Mouse (Mus musculus) heart, embryonic 16.5 days (tissue): Measurements from ENCODE around the gene Has1. TPM values are rescaled to one million over a fixed set of nuclear protein-coding genes. Genes with fewer than 3 reads are reported as not detected.

ENCODE experiments used
- ATAC-seq: fragments of 200-750 bp; cut with Nextera tagmentation; replicated peaks from 2 replicates; pipeline ENCODE4 v1.8.0; 2017; ENCODE audit warnings: moderate number of reproducible peaks; ENCODE audit not compliant: insufficient read depth, low FRiP score; ENCODE audit errors: extremely low read depth
- H3K27ac ChIP-seq: fragments of 300-500 bp; sonication (generic); 2 replicates; pipeline ENCODE4 v1.5.1; 2014; ENCODE audit warnings: mild to moderate bottlenecking, low read length, control low read depth, moderate library complexity
- H3K27me3 ChIP-seq: fragments of 300-500 bp; sonication (generic); 2 replicates; pipeline ENCODE4 v1.6.1; 2014; ENCODE audit warnings: low read length, mixed read lengths; ENCODE audit not compliant: control insufficient read depth, insufficient read depth
- H3K36me3 ChIP-seq: fragments of 300-500 bp; sonication (generic); 2 replicates; pipeline ENCODE4 v1.6.1; 2014; ENCODE audit not compliant: control insufficient read depth, insufficient read depth
- H3K4me1 ChIP-seq: fragments of 300-500 bp; sonication (generic); 2 replicates; pipeline ENCODE4 v1.6.1; 2014; ENCODE audit warnings: low read length, mixed read lengths; ENCODE audit not compliant: control insufficient read depth, insufficient read depth
- H3K4me2 ChIP-seq: fragments of 300-500 bp; sonication (generic); 2 replicates; pipeline ENCODE4 v1.6.1; 2014; ENCODE audit warnings: low read depth, mild to moderate bottlenecking, control low read depth, low read length
- H3K4me3 ChIP-seq: fragments of 300-500 bp; sonication (generic); 2 replicates; pipeline ENCODE4 v1.5.1; 2014; ENCODE audit warnings: mild to moderate bottlenecking, control low read depth, low read length
- H3K9ac ChIP-seq: fragments of 300-500 bp; sonication (generic); 2 replicates; pipeline ENCODE4 v1.6.1; 2014; ENCODE audit warnings: low read length, control low read depth
- H3K9me3 ChIP-seq: fragments of 300-500 bp; sonication (generic); replicated peaks from 2 replicates; pipeline ENCODE4 v1.6.1; 2016; ENCODE audit warnings: low read length; ENCODE audit not compliant: control insufficient read depth
- WGBS: fragments of 180-500 bp; shearing (Covaris S2); extraction: QIAGEN DNeasy Blood & Tissue Kit; methylation state at CpG from one replicate; pipeline ENCODE4 v1.1.7; 2014; 5-methylcytosine and 5-hydroxymethylcytosine counted together
- polyA plus RNA-seq: library from polyadenylated mRNA; unstranded; fragments of >200 nt; fragmentation: Nextera tagmentation; extraction: Ambion mirVana; gene quantifications from 2 replicates; pipeline ENCODE4 v1.2.1, GENCODE M21; 2015

Gene Has1
- 0.98 and 1.2 TPM in 2 replicates for polyA plus RNA-seq

- no peak for ATAC-seq
- WGBS = 44% methylated on average over 8 of the region's 8 CpGs
Measured at GRCm38 (mm10) chr17:17855064-17855838, at the start of gene Has1. Gene Has1 (minus strand): TSS chr17:17855205.

GRCm38 (mm10) chr17:17900768-17901167 is 45.8 kb upstream of the Has1 start:
- H3K4me3 ChIP-seq = no peak overlapping the region
- H3K9ac ChIP-seq = no peak overlapping the region
- H3K36me3 ChIP-seq = no peaks in the 10 kb centered on the region
- no peak for ATAC-seq
- no peaks in the 10 kb centered on the region for H3K4me1 ChIP-seq
- WGBS = 78% methylated on average over 1 of the region's 1 CpGs
- no peak overlapping the region for H3K4me2 ChIP-seq
- 0 out of 2 replicates have a peak, but pooled peaks cover 2% of the 10 kb centered on the region for H3K27me3 ChIP-seq
- H3K27ac ChIP-seq = no peak overlapping the region
- H3K9me3 ChIP-seq = no peaks in the 10 kb centered on the region

More at GRCm38 (mm10) chr17:17855064-17855838, at the start of gene Has1:
- Histone ChIP-seq H3K27me3 (0 out of 2 replicates have a peak, but pooled peaks cover under 1% of the 10 kb centered on the region), H3K4me3 (no peak within 1 kb of the TSS), H3K4me2 (no peak within 1 kb of the TSS), H3K9me3 (no peaks in the 10 kb centered on the region), H3K27ac (no peak within 1 kb of the TSS), H3K9ac (no peak within 1 kb of the TSS), H3K36me3 (no peaks in the 10 kb centered on the region), H3K4me1 (no peaks in the 10 kb centered on the region; the same call in 1 of the 2 replicates)

- Histone ChIP-seq H3K27ac (no peak overlapping the region), H3K4me1 (no peaks in the 10 kb centered on the region), H3K4me3 (no peak overlapping the region), H3K4me2 (no peak overlapping the region), H3K27me3 (0 out of 2 replicates have a peak, but pooled peaks cover 2% of the 10 kb centered on the region), H3K36me3 (no peaks in the 10 kb centered on the region), H3K9me3 (no peaks in the 10 kb centered on the region), H3K9ac (no peak overlapping the region)
- no peak for ATAC-seq
- 75% methylated on average over 2 of the region's 2 CpGs for WGBS
Measured at GRCm38 (mm10) chr17:17899268-17899667, 44.3 kb upstream of the Has1 start.

- Histone ChIP-seq H3K27me3 (no peaks in the 10 kb centered on the region), H3K36me3 (no peaks in the 10 kb centered on the region), H3K4me3 (no peak overlapping the region), H3K9me3 (no peaks in the 10 kb centered on the region), H3K27ac (no peak overlapping the region), H3K4me1 (no peaks in the 10 kb centered on the region), H3K9ac (no peak overlapping the region), H3K4me2 (no peak overlapping the region)
- WGBS = under 1% methylated on average over 4 of the region's 4 CpGs
- no peak for ATAC-seq
Measured at GRCm38 (mm10) chr17:17896039-17896438, 41.0 kb upstream of the Has1 start.

GRCm38 (mm10) chr17:17889732-17890425 is 34.9 kb upstream of the Has1 start:
- H3K9me3 ChIP-seq = no peaks in the 10 kb centered on the region
- H3K4me3 ChIP-seq = no peak overlapping the region
- H3K27me3 ChIP-seq = no peaks in the 10 kb centered on the region
- no peak overlapping the region for H3K27ac ChIP-seq
- no peak for ATAC-seq
- H3K4me2 ChIP-seq = no peak overlapping the region
- 76% methylated on average over 2 of the region's 2 CpGs for WGBS
- no peaks in the 10 kb centered on the region for H3K4me1 ChIP-seq
- no peaks in the 10 kb centered on the region for H3K36me3 ChIP-seq
- H3K9ac ChIP-seq = no peak overlapping the region

- Histone ChIP-seq H3K4me3 (no peak within 1 kb of the TSS), H3K9me3 (no peaks in the 10 kb centered on the region), H3K4me2 (no peak within 1 kb of the TSS), H3K4me1 (no peaks in the 10 kb centered on the region), H3K9ac (no peak within 1 kb of the TSS), H3K36me3 (no peaks in the 10 kb centered on the region), H3K27ac (no peak within 1 kb of the TSS), H3K27me3 (no peaks in the 10 kb centered on the region)
- no peak for ATAC-seq
- WGBS = 36% methylated on average over 1 of the region's 1 CpGs
Measured at GRCm38 (mm10) chr17:17887774-17888248, 32.8 kb upstream of the Has1 start, which contains the start of the genes Fpr2 and Fpr3. Gene Fpr2 (plus strand): TSS chr17:17887824. Gene Fpr3 (plus strand): TSS chr17:17887852.

- H3K9me3 ChIP-seq = no peaks in the 10 kb centered on the region
- H3K36me3 ChIP-seq = no peaks in the 10 kb centered on the region
- no peaks in the 10 kb centered on the region for H3K27me3 ChIP-seq
- 42% methylated on average over 1 of the region's 1 CpGs for WGBS
- ATAC-seq = no peak
- no peaks in the 10 kb centered on the region for H3K4me1 ChIP-seq
- H3K27ac ChIP-seq = no peak within 1 kb of the TSS
- no peak within 1 kb of the TSS for H3K4me3 ChIP-seq
- H3K9ac ChIP-seq = no peak within 1 kb of the TSS
- H3K4me2 ChIP-seq = no peak within 1 kb of the TSS
Measured at GRCm38 (mm10) chr17:17883840-17884239, 28.8 kb upstream of the Has1 start, which contains the start of gene Fpr1. Gene Fpr1 (minus strand): TSS chr17:17883940.

GRCm38 (mm10) chr17:17882672-17883071 is 27.7 kb upstream of the Has1 start:
- Histone ChIP-seq H3K4me1 (no peaks in the 10 kb centered on the region), H3K27me3 (no peaks in the 10 kb centered on the region), H3K9ac (no peak overlapping the region), H3K4me3 (no peak overlapping the region), H3K9me3 (no peaks in the 10 kb centered on the region), H3K4me2 (no peak overlapping the region), H3K27ac (no peak overlapping the region), H3K36me3 (no peaks in the 10 kb centered on the region)
- ATAC-seq = no peak
- WGBS = 74% methylated on average over 3 of the region's 3 CpGs

GRCm38 (mm10) chr17:17879347-17879746 is 24.3 kb upstream of the Has1 start:
- H3K27ac ChIP-seq = no peak overlapping the region
- no peak for ATAC-seq
- no peaks in the 10 kb centered on the region for H3K27me3 ChIP-seq
- no peak overlapping the region for H3K9ac ChIP-seq
- H3K36me3 ChIP-seq = no peaks in the 10 kb centered on the region
- no peaks in the 10 kb centered on the region for H3K9me3 ChIP-seq
- WGBS = 71% methylated on average over 1 of the region's 1 CpGs
- H3K4me1 ChIP-seq = no peaks in the 10 kb centered on the region
- H3K4me3 ChIP-seq = no peak overlapping the region
- H3K4me2 ChIP-seq = no peak overlapping the region
